Mouse (Mus musculus) C2C12 (cell line): Measurements from ENCODE around the gene Lsm11. TPM values are rescaled to one million over a fixed set of nuclear protein-coding genes. Genes with fewer than 3 reads are reported as not detected.

ENCODE experiments used
- H3K27me3 ChIP-seq: one replicate; pipeline ENCODE4 v1.6.1; 2011; ENCODE audit not compliant: control insufficient read depth, insufficient read depth, insufficient read length
- H3K36me3 ChIP-seq: one replicate; pipeline ENCODE4 v1.6.1; 2011; ENCODE audit not compliant: control insufficient read depth, insufficient read depth
- H3K4me3 ChIP-seq: one replicate; pipeline ENCODE4 v1.5.1; 2011; ENCODE audit warnings: mild to moderate bottlenecking, control low read depth; ENCODE audit not compliant: poor library complexity, insufficient read depth, severe bottlenecking
- H3K79me2 ChIP-seq: one replicate; pipeline ENCODE4 v1.6.1; 2011; ENCODE audit not compliant: control insufficient read depth, insufficient read depth
- H3K79me3 ChIP-seq: one replicate; pipeline ENCODE4 v1.6.1; 2011; ENCODE audit warnings: low read depth, control low read depth
- H3ac ChIP-seq: one replicate; pipeline ENCODE3; 2011; ENCODE audit warnings: low read depth; ENCODE audit not compliant: control insufficient read depth, insufficient read length
- CEBPB ChIP-seq: IDR thresholded peaks from one replicate; pipeline ENCODE4 v1.6.1; 2011; ENCODE audit warnings: low read depth, mild to moderate bottlenecking, control low read depth, moderate library complexity
- CTCF ChIP-seq: IDR thresholded peaks from one replicate; pipeline ENCODE4 v1.5.1; 2011; ENCODE audit not compliant: control insufficient read depth, insufficient read depth, insufficient read length
- FOSL1 ChIP-seq: IDR thresholded peaks from one replicate; pipeline ENCODE4 v1.8.0; 2011; ENCODE audit warnings: mild to moderate bottlenecking, low read length; ENCODE audit not compliant: poor library complexity, insufficient read depth, severe bottlenecking
- MAX ChIP-seq: IDR thresholded peaks from one replicate; pipeline ENCODE4 v1.6.1; 2011; ENCODE audit warnings: mild to moderate bottlenecking, control low read depth
- MYOD1 ChIP-seq: IDR thresholded peaks from one replicate; pipeline ENCODE4 v1.6.1; 2011; ENCODE audit warnings: low read depth; ENCODE audit not compliant: control insufficient read depth, insufficient read length
- MYOG ChIP-seq: IDR thresholded peaks from one replicate; pipeline ENCODE4 v1.6.1; 2011; ENCODE audit not compliant: control insufficient read depth, insufficient read length; ENCODE audit errors: extremely low read depth
- USF1 ChIP-seq: IDR thresholded peaks from one replicate; pipeline ENCODE4 v1.6.1; 2011; ENCODE audit warnings: low read depth, mild to moderate bottlenecking, control low read depth, moderate library complexity
- polyA plus RNA-seq: library from polyadenylated mRNA; unstranded; fragments of >200 nt; fragmentation: generic; extraction: Trizol; gene quantifications from one replicate; pipeline ENCODE4 v1.2.1, GENCODE M21; 2012; ENCODE audit warnings: missing spikeins

The Lsm11 gene
- polyA plus RNA-seq, 1 experiment = 9.7 TPM

DNA sequence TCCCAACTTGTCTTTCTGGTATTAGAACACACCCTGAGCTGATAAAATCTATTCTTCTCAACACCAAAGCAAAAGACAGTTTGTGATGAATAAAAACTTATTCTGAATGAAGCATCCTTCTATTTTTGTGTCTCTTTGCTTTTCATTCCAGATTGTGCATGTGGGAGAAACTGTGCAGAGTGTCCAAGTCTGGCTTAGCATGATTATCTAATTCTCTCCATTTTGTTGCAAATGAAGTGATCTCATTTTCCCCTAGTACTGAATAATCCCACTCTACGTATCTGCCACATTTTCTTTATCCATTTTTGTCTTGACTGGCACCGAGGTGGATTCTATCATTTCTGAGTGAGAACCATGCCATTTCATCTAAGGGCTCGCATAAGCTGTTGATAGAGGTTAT, 31.3 kb upstream of the Lsm11 start:
- Histone ChIP-seq H3K4me3 (no peak overlapping the region), H3K36me3 (no peaks in the 10 kb centered on the region), H3K79me3 (no peaks in the 10 kb centered on the region), H3ac (no peak overlapping the region), H3K27me3 (no peaks in the 10 kb centered on the region), H3K79me2 (no peaks in the 10 kb centered on the region)
- TF ChIP-seq MYOD1 (no peak), CTCF (no peak), FOSL1 (no peak), USF1 (no peak), CEBPB (no peak), MAX (no peak), MYOG (no peak)

DNA sequence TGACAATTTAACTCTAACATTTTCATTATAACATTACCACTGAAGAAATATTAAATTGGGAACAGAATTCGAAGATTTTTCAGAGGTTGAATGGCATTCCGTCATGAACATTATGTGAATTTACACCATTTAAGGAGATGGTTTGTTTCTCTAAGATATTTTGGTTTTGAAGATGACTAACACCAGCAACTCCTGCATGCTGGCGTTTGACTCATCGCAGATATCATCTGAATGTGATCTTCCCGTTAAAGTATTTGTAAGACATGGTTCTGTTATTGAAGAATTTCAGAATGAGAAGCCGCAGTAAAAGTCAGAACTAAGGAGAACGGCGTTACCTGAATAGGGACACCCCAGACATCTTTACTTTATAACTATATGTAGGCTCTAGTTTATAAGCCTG, 29.7 kb upstream of the Lsm11 start:
- H3K36me3 ChIP-seq = no peaks in the 10 kb centered on the region
- no peak for TF ChIP-seq USF1
- TF ChIP-seq MYOG = no peak
- no peak for TF ChIP-seq CEBPB
- TF ChIP-seq CTCF = no peak
- TF ChIP-seq MAX = no peak
- TF ChIP-seq FOSL1 = no peak
- H3ac ChIP-seq = no peak overlapping the region
- no peak overlapping the region for H3K4me3 ChIP-seq
- H3K79me2 ChIP-seq = no peaks in the 10 kb centered on the region
- H3K27me3 ChIP-seq = no peaks in the 10 kb centered on the region
- H3K79me3 ChIP-seq = no peaks in the 10 kb centered on the region

DNA sequence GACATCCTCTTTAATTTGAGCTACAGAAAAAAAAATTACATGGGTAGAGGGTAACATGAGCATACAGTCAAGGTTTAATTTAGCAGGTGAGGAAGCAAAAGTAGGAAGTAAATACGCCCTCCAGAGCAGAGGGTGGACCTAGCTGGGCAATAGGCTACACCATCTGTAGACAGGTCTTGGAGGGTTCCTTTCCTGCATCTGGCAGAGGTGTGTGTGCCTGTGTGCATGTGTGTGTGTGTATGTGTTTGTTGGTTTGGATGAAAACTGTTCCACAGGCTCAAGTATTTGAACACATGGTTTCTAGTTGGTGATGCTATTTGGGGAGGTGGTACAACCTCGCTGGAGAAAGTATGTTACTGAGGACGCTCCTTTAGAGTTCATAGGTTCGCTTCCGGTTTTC, 28.9 kb upstream of the Lsm11 start:
- no peaks in the 10 kb centered on the region for H3K79me2 ChIP-seq
- H3K79me3 ChIP-seq = no peaks in the 10 kb centered on the region
- H3ac ChIP-seq = no peak overlapping the region
- no peaks in the 10 kb centered on the region for H3K36me3 ChIP-seq
- H3K27me3 ChIP-seq = no peaks in the 10 kb centered on the region
- TF ChIP-seq USF1 = no peak
- no peak for TF ChIP-seq MYOG
- no peak for TF ChIP-seq MYOD1
- TF ChIP-seq CTCF = no peak
- no peak for TF ChIP-seq FOSL1
- no peak for TF ChIP-seq CEBPB
- TF ChIP-seq MAX = no peak
- H3K4me3 ChIP-seq = no peak overlapping the region

DNA sequence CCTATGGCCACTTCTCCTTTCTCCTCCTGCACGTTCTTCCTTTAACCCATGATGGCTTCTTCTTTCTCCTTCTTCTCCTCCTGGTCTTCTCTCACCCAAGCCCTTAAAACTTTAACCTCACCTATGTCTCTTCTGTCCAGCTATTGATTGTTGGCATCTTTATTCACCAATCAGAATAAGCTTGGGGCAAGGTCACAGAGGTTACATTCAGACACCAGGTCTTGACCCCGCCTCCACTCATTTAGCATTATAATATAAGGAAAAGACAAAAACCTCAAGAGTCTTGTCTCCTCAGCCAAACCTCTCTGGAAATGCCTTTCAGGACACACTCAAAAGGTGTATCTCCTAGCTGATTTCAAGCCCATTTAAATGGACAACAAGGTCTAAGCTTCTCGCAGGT, 23.7 kb upstream of the Lsm11 start:
- Histone ChIP-seq H3ac (no peak overlapping the region), H3K79me2 (no peaks in the 10 kb centered on the region), H3K36me3 (no peaks in the 10 kb centered on the region), H3K4me3 (no peak overlapping the region), H3K27me3 (no peaks in the 10 kb centered on the region), H3K79me3 (no peaks in the 10 kb centered on the region)
- TF ChIP-seq CTCF (no peak), MAX (no peak), USF1 (no peak), FOSL1 (no peak), MYOD1 (no peak), CEBPB (no peak), MYOG (no peak)

DNA sequence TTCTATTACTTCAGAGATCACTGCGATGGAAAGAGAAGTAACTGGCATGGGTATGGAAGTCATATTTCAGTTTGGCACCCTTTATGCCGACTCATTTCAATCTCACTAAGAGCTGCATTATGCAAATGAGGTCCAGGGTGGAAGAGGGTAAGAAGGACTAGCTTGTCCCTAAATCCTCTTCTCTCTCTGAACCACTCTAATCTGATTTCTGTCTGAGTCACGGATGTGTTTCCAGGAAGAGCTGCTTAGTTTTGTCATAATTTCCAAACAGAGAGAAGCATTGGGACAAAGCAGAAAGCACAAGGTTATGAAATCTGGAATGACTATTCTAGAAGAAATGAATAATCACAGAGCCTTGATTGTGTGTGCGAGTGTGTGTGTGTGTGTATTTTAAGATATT, 22.2 kb upstream of the Lsm11 start:
- H3K36me3 ChIP-seq = no peaks in the 10 kb centered on the region
- H3K27me3 ChIP-seq = no peaks in the 10 kb centered on the region
- H3K4me3 ChIP-seq = no peak overlapping the region
- TF ChIP-seq USF1 = no peak
- no peak for TF ChIP-seq MYOD1
- no peak for TF ChIP-seq CEBPB
- TF ChIP-seq MAX = no peak
- TF ChIP-seq MYOG = no peak
- no peak for TF ChIP-seq FOSL1
- no peak for TF ChIP-seq CTCF
- H3K79me2 ChIP-seq = no peaks in the 10 kb centered on the region
- H3ac ChIP-seq = no peak overlapping the region
- H3K79me3 ChIP-seq = no peaks in the 10 kb centered on the region

DNA sequence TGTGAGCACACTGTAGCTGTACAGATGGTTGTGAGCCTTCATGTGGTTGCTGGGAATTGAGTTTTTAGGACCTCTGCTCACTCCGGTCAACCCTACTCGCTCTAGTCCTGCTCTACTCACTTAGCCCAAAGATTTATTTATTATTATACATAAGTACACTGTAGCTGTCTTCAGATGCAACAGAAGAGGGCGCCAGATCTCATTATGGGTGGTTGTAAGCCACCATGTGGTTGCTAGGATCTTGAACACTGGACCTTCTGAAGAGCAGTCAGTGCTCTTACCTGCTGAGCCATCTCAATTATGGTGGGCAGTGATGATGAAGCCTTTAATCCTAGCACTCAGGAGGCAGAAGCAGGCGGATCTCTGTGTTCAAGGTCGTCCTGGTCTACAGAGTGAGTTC, 15.3 kb upstream of the Lsm11 start:
- Histone ChIP-seq H3K79me3 (no peaks in the 10 kb centered on the region), H3ac (no peak overlapping the region), H3K36me3 (no peaks in the 10 kb centered on the region), H3K27me3 (no peaks in the 10 kb centered on the region), H3K79me2 (no peaks in the 10 kb centered on the region), H3K4me3 (no peak overlapping the region)
- TF ChIP-seq CTCF (no peak), MAX (no peak), MYOD1 (no peak), FOSL1 (no peak), CEBPB (no peak), MYOG (no peak), USF1 (no peak)
